Mouse (Mus musculus) limb, embryonic 14.5 days (tissue): ENCODE measurements around the gene Sf3a1. TPM values are rescaled to one million over a fixed set of nuclear protein-coding genes. Genes with fewer than 3 reads are reported as not detected.
"Not testable (repeated sequence)": the region's sequence is repeated elsewhere in the genome, so short reads cannot be mapped to it uniquely, and the experiment has no call there.

Experiments used
- ATAC-seq: fragments of 200-750 bp; cut with Nextera tagmentation; 2 replicates; pipeline ENCODE4 v1.8.0; 2017; ENCODE audit warnings: low read depth, moderate number of reproducible peaks, moderate TSS enrichment; ENCODE audit not compliant: low FRiP score
- DNase-seq: peaks from one replicate; pipeline ENCODE4 v3.0.0-alpha.2; 2015; ENCODE audit warnings: low spot score
- H3K27ac ChIP-seq: fragments of 300-500 bp; sonication (generic); replicated peaks from 2 replicates; pipeline ENCODE4 v1.5.1; 2014; ENCODE audit warnings: low read depth, mild to moderate bottlenecking, low read length, moderate library complexity, mixed read lengths
- H3K27me3 ChIP-seq: fragments of 300-500 bp; sonication (generic); 2 replicates; pipeline ENCODE4 v1.6.1; 2014; ENCODE audit warnings: low read length, mixed read lengths; ENCODE audit not compliant: control insufficient read depth, insufficient read depth
- H3K36me3 ChIP-seq: fragments of 300-500 bp; sonication (generic); 2 replicates; pipeline ENCODE4 v1.6.1; 2014; ENCODE audit warnings: mild to moderate bottlenecking, low read length, moderate library complexity, mixed read lengths; ENCODE audit not compliant: control insufficient read depth, insufficient read depth
- H3K4me1 ChIP-seq: fragments of 300-500 bp; sonication (generic); 2 replicates; pipeline ENCODE4 v1.6.1; 2014; ENCODE audit warnings: antibody characterized with exemption, low read length, mixed read lengths; ENCODE audit not compliant: control insufficient read depth, insufficient read depth
- H3K4me2 ChIP-seq: fragments of 300-500 bp; sonication (generic); replicated peaks from 2 replicates; pipeline ENCODE4 v1.6.1; 2014; ENCODE audit warnings: low read depth, mild to moderate bottlenecking, low read length, moderate library complexity; ENCODE audit not compliant: severe bottlenecking
- H3K4me3 ChIP-seq: fragments of 300-500 bp; sonication (generic); replicated peaks from 2 replicates; pipeline ENCODE4 v1.5.1; 2014; ENCODE audit warnings: low read length
- H3K9ac ChIP-seq: fragments of 300-500 bp; sonication (generic); 2 replicates; pipeline ENCODE4 v1.6.1; 2014; ENCODE audit warnings: mild to moderate bottlenecking, low read depth, low read length, moderate library complexity; ENCODE audit not compliant: severe bottlenecking
- H3K9me3 ChIP-seq: fragments of 300-500 bp; sonication (generic); 2 replicates; pipeline ENCODE4 v1.6.1; 2016; ENCODE audit warnings: low read length; ENCODE audit not compliant: control insufficient read depth
- POLR2A ChIP-seq: fragments of 200-500 bp; IDR thresholded peaks from 2 replicates; pipeline ENCODE4 v1.8.0; 2012; ENCODE audit warnings: inconsistent platforms, mild to moderate bottlenecking, moderate library complexity, borderline replicate concordance; ENCODE audit not compliant: insufficient read depth, insufficient read length; ENCODE audit errors: extremely low read depth
- WGBS: fragments of 180-500 bp; shearing (Covaris S2); extraction: QIAGEN DNeasy Blood & Tissue Kit; methylation state at CpG from one replicate; pipeline ENCODE4 v1.1.7; 2014; 5-methylcytosine and 5-hydroxymethylcytosine counted together
- polyA plus RNA-seq, 2 experiments: library from polyadenylated mRNA; depleted of rRNA in 1 of 2; stranded (reverse) in 1 of 2; unstranded in 1 of 2; fragments of >200 nt; fragmentation: Nextera tagmentation in 1 of 2; extraction: Ambion mirVana in 1 of 2; gene quantifications; 2 replicates each; pipeline versions ENCODE4 v1.2.1 to v1.2.3; 2012 to 2014

Sf3a1 gene
- polyA plus RNA-seq, 2 experiments: 54.7 to 67.5 TPM

DNA sequence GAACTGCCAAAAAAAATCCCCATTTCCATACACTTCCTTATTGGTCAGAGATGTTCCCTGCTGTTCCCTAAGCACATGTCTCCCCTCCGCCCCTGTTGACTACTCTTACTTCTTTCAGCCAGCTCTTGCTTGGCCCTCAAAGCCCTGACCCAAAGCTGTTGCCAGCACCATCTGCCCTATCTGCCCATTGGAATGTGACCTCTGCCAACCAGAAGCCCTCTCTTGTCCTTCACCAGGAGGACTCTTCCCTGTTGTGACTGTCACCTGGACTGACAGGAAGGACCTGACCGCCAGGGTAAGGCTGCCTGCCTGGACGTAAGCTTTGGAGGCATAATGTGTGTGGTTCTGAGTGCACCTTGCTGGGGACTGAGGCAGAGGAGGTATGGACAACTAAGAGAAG lies 38.5 kb upstream of the Sf3a1 start:
- no peak for TF ChIP-seq POLR2A
- no peak for ATAC-seq
- 74% methylated on average over 3 of the region's 3 CpGs for WGBS

DNA sequence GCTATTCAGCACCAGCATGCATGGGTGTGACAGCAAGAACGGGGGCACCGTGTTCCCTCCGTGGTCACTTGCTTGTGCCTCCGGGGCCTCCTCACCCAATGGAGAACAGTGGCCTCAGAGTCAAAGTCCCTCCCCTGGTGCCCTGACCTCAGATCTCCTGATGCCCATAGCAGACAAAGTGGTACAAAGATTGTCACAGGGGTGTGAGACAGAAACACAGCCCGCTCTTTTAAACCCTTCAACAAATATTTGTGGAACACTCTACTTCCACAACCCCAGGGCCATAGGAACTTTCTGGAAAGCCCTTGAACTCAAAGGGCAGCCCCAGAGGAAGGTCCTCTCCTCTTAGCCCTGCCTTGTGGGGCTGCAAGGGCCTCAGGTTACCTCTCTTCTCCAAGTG lies 37.9 kb upstream of the Sf3a1 start:
- Histone ChIP-seq H3K9me3 (peaks cover 7% of the 10 kb centered on the region; the same call in 1 of the 2 replicates), H3K9ac (no peak overlapping the region), H3K27ac (no peak overlapping the region), H3K36me3 (no peaks in the 10 kb centered on the region), H3K4me3 (no peak overlapping the region), H3K27me3 (peaks cover 4% of the 10 kb centered on the region; the same call in 1 of the 2 replicates), H3K4me1 (peaks cover 7% of the 10 kb centered on the region; the same call in 1 of the 2 replicates), H3K4me2 (no peak overlapping the region)
- 78% methylated on average over 5 of the region's 5 CpGs for WGBS
- DNase-seq (no peak), ATAC-seq (no peak)
- TF ChIP-seq POLR2A: no peak

More for the DNA sequence above, 38.5 kb upstream of the Sf3a1 start:
- Histone ChIP-seq H3K9me3 (peaks cover 3% of the 10 kb centered on the region; the same call in 1 of the 2 replicates), H3K36me3 (no peaks in the 10 kb centered on the region), H3K4me1 (peaks cover 7% of the 10 kb centered on the region; the same call in 1 of the 2 replicates), H3K9ac (no peak overlapping the region), H3K27ac (no peak overlapping the region), H3K27me3 (peaks cover 4% of the 10 kb centered on the region; the same call in 1 of the 2 replicates), H3K4me2 (no peak overlapping the region), H3K4me3 (no peak overlapping the region)
- DNase-seq: no peak

DNA sequence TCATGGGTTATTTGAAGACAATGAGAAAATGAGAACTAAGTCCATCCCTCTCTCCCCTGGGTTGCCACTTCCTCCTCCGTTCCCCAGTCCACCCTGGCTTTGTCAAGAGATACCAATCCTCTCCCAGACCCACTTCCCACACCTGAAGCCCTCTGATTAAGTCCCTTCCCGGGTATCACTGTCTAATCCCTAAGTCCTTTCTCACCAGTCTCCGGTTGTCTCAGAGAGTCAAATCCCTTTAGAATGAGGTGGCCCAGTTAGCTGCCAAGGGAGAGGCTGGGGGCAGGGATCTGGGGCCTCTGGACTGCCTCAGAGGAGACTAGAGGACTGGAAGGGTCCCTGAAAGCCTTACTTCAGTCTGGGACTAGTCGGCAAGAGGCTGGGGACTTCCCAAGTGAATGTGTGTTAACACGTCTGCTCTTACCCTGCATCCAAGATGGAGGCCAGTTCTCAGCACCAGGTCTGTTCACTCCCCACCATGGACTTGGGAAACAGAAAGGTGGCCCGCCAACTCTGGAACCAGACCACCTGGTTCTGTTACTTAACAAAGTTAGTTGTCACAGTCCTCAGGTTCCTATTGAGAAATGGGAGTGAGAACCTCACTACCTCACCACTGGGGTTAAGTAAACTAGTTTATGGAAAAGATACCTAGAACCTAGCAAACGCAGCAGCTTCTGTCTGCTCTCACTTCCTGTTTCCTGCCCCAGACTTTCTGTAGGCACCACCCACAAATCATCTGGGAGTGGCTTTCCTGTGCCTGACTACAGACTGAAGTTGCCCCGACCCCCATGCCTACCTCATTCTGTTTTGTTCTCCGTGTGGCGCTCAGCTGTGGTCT lies 37.2 kb upstream of the Sf3a1 start, which contains the start of gene Sec14l2:
Gene Sec14l2 (minus strand): TSS at position 674 of the 838 bp plus-strand sequence.
- peaks cover 4% of the 10 kb centered on the region; the same call in 1 of the 2 replicates for H3K27me3 ChIP-seq
- no peak within 1 kb of the TSS for H3K27ac ChIP-seq
- H3K4me2 ChIP-seq: no peak within 1 kb of the TSS
- H3K9me3 ChIP-seq: peaks cover 7% of the 10 kb centered on the region; the same call in 1 of the 2 replicates
- DNase-seq: no peak
- H3K4me3 ChIP-seq: no peak within 1 kb of the TSS
- no peak within 1 kb of the TSS for H3K9ac ChIP-seq
- H3K4me1 ChIP-seq: peaks cover 3% of the 10 kb centered on the region; the same call in 1 of the 2 replicates
- WGBS: 73% methylated on average over 10 of the region's 10 CpGs
- no peak for TF ChIP-seq POLR2A
- no peaks in the 10 kb centered on the region for H3K36me3 ChIP-seq
- no peak for ATAC-seq

DNA sequence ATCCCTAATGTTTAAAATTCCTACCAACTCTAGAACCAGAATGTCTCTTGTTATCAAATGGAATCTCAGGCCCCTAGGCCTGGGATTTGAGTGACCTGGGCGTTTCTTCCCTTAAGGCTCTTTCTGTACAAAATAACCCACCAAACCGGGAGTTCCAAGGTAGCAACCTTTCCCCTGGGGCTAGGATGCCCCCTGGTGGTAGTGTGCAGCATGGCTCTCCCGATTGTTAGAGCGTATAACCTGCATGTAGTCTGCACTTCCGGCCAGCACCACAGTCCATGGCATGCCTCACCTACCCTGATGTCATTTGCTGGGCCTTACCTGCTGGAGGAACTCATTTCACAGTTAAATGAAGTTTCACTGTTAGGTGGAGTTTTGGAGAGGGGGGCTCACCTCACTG lies 36.2 kb upstream of the Sf3a1 start:
- no peak overlapping the region for H3K9ac ChIP-seq
- ATAC-seq (no peak), DNase-seq (no peak)
- no peak for TF ChIP-seq POLR2A
- H3K4me3 ChIP-seq: no peak overlapping the region
- H3K27me3 ChIP-seq: peaks cover under 1% of the 10 kb centered on the region; the same call in 1 of the 2 replicates
- no peak overlapping the region for H3K27ac ChIP-seq
- peaks cover 7% of the 10 kb centered on the region; the same call in 1 of the 2 replicates for H3K9me3 ChIP-seq
- 59% methylated on average over 5 of the region's 5 CpGs for WGBS
- H3K4me1 ChIP-seq: peaks cover 1% of the 10 kb centered on the region; the same call in 1 of the 2 replicates
- no peak overlapping the region for H3K4me2 ChIP-seq
- no peaks in the 10 kb centered on the region for H3K36me3 ChIP-seq

DNA sequence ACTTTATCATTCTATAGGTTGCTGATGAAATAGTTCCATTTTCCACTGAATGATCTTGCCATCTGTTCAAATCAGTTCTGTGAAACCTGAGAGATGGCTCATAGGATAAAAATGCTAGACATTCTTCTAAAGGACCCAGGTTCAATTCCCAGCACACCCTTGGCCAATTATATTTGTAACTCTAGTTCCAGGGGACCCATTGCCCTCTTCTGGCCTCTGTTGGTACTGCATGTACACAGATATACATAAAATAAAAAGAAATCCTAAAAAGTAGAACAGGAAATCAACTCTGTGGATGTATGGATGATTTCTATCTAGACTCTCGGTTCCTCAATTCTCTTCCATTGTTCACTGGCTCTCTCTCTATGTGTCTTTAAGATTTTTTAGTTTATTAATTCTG lies 33.1 kb upstream of the Sf3a1 start:
- DNase-seq (no peak), ATAC-seq (no peak)
- 78% methylated on average over 1 of the region's 1 CpGs for WGBS
- no peak overlapping the region for H3K9ac ChIP-seq
- H3K4me2 ChIP-seq: no peak overlapping the region
- no peaks in the 10 kb centered on the region for H3K36me3 ChIP-seq
- no peak overlapping the region for H3K4me3 ChIP-seq
- H3K9me3 ChIP-seq: peaks cover 7% of the 10 kb centered on the region; the same call in 1 of the 2 replicates
- H3K4me1 ChIP-seq: no peaks in the 10 kb centered on the region
- H3K27me3 ChIP-seq: no peaks in the 10 kb centered on the region
- H3K27ac ChIP-seq: no peak overlapping the region
- TF ChIP-seq POLR2A: no peak

DNA sequence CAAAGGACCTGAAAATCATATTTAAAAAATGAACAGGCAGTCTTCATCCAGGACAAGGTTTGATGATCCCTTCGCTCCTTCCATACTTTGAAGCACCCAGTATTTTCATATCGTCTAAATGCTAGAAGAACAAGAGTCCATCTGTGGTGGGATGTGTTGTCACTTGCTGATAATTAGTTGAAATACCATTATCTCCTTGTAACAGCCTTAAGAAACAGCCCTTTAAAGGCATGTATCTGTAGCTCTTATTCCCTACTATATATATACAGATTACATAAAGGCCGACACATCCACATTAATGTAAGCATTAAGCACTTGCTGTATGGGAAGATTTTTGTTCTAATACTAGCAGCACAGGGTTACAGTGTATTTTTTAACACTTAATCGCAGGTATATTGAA lies 31.7 kb upstream of the Sf3a1 start:
- H3K9me3 ChIP-seq, H3K36me3 ChIP-seq, H3K4me3 ChIP-seq, H3K27me3 ChIP-seq, ATAC-seq, H3K4me2 ChIP-seq, H3K27ac ChIP-seq, H3K4me1 ChIP-seq, DNase-seq, H3K9ac ChIP-seq: not testable (repeated sequence)
- WGBS: 96% methylated on average over 4 of the region's 4 CpGs
